Mouse (Mus musculus) neutrophil, adult 83 days (primary cell): ENCODE data around the gene Scgb1b11. TPM values are rescaled to one million over a fixed set of nuclear protein-coding genes. Genes with fewer than 3 reads are reported as not detected.

Source experiments
- total RNA-seq, 2 experiments: library from RNA; stranded (reverse); gene quantifications; one replicate each; pipeline ENCODE4 v1.2.4; 2023

The Scgb1b11 gene
- not detected for total RNA-seq

GRCm38 (mm10) chr7:32222540-32222939 lies at the start of gene Scgb1b11:
Scgb1b11 (plus strand) TSS chr7:32222840.

GRCm38 (mm10) chr7:32211045-32211444 lies 11.6 kb upstream of the Scgb1b11 start, which contains the start of gene Scgb2b11:
Scgb2b11 (minus strand) TSS chr7:32211145.

Other genes with a start within 250 kb of the Scgb1b11 start
- not detected for gene Scgb1b10, start 122.0 kb upstream of the Scgb1b11 start, total RNA-seq
- gene Scgb2b11, start 11.7 kb upstream of the Scgb1b11 start, total RNA-seq = not detected
- not detected for gene Scgb2b12, start 104.4 kb downstream of the Scgb1b11 start, total RNA-seq
- not detected for gene Scgb1b12, start 111.3 kb downstream of the Scgb1b11 start, total RNA-seq
- gene Scgb1b29, start 218.7 kb downstream of the Scgb1b11 start, total RNA-seq = not detected